Mouse (Mus musculus) heart, postnatal 0 days (tissue): Measurements from ENCODE around the gene Il11ra1.
"Not testable (repeated sequence)": the region's sequence is repeated elsewhere in the genome, so short reads cannot be mapped to it uniquely, and the experiment has no call there.

Experiments used
- CTCF ChIP-seq: IDR thresholded peaks from 2 replicates; pipeline ENCODE4 v1.5.1; 2016; ENCODE audit warnings: antibody characterized with exemption, control low read depth, low read depth
- EP300 ChIP-seq: IDR thresholded peaks from 2 replicates; pipeline ENCODE4 v1.6.1; 2016; ENCODE audit warnings: antibody characterized with exemption, low read depth

DNA sequence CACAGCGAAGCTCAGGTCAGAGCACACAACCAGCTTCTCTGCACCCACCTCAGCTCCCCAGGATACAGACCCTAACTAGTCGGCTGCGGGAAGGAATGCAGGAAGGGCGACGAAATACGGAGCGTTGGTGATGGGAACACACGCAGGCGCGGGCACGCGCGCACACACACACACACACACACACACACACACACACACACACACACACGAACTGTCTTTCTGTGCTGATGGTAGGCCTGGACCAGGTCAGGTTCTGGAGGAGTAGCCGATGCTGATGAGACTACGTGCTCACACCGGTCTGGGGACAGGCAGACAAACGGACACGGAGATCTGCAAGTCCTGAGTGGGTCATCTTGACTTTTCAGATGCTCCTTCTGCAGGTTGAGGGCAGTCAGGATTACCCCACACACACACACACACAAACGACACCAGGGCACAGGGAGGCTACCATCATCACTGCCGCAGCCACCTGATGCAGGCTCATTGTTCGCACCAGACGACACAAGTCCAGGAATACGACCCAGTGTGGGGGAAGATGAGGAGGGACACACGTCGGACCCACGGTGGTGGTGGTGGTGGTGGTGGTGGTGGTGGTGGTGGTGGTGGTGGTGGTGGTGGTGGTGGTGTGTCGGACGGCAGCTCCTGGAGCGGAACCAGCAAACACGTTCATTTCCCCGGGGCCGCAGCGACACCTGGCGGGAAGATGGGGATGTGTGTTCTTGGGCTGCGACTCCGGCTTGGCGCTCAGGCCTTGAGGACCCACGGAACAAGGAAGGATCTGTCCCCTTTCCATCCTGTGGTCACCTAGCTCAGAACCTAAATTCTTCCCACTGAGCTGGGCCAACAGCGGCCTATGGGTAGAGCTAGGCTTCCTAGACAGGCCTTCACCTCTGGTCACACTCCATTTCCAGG lies 2.6 kb upstream of the Il11ra1 start, which contains the start of gene Cntfr:
- TF ChIP-seq CTCF = peak; percentile 69
- TF ChIP-seq EP300 = not testable (repeated sequence)
